Mouse (Mus musculus) bone marrow macrophage, adult 2 months (primary cell): ENCODE results near the gene Cacna2d3.

Experiments
- CTCF ChIP-seq: IDR thresholded peaks from 2 replicates; pipeline ENCODE4 v1.5.1; 2012; ENCODE audit warnings: low read depth, mild to moderate bottlenecking, low read length, moderate library complexity
- POLR2A ChIP-seq: IDR thresholded peaks from 2 replicates; pipeline ENCODE4 v1.6.1; 2012; ENCODE audit warnings: mild to moderate bottlenecking, low read depth, low read length, borderline replicate concordance

DNA sequence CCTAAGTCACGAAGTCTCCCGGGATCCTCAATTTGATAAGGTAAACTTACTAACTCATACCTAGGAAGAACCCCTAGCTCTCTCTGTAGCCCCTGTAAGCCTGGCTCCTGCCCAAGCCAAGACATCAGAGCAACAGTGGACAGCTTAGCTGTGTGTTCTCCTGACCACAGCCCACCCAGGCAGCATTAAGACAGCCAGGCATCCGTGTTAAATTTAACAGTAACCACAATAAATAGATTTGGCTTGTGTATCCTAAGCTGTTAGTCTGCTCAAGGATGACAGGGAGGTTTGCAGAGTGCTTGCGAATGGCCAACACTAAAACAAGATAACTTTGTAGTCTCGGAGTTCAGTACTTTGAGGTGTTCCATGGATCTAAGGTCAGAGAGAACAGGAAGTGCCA, 768.3 kb downstream of the Cacna2d3 start:
- TF ChIP-seq POLR2A (no peak), CTCF (no peak)
